Mouse (Mus musculus): Measurements from ENCODE around the gene Rhox2g. TPM values are rescaled to one million over a fixed set of nuclear protein-coding genes. Genes with fewer than 3 reads are reported as not detected.
"Not testable (repeated sequence)": the region's sequence is repeated elsewhere in the genome, so short reads cannot be mapped to it uniquely, and the experiment has no call there.

Rhox2g gene
- polyA plus RNA-seq (2012; ENCODE audit: insufficient read depth, low replicate concordance) = not detected in 2 replicates

GRCm38 (mm10) chrX:37643370-37643769 is at the start of gene Rhox2g:
Rhox2g (minus strand) TSS chrX:37643470.
- H3K36me3 ChIP-seq (replicated peaks; ENCODE audit: low read length); H3K4me3 ChIP-seq (replicated peaks); H3K4me1 ChIP-seq; H3K9me3 ChIP-seq; H3K27me3 ChIP-seq (replicated peaks): not testable (repeated sequence)

- TF ChIP-seq FLI1 (IDR thresholded peaks at IDR 0.05; ENCODE audit: low read length) (no peak), GATA1 (IDR thresholded peaks at IDR 0.05; ENCODE audit: borderline replicate concordance, low read length) (no peak)
- Histone ChIP-seq H3K4me3 (replicated peaks) (no peak overlapping the region), H3K27me3 (replicated peaks) (peaks cover 16% of the 10 kb centered on the region)
Measured at GRCm38 (mm10) chrX:37692261-37692660, 49.0 kb upstream of the Rhox2g start.

DNA sequence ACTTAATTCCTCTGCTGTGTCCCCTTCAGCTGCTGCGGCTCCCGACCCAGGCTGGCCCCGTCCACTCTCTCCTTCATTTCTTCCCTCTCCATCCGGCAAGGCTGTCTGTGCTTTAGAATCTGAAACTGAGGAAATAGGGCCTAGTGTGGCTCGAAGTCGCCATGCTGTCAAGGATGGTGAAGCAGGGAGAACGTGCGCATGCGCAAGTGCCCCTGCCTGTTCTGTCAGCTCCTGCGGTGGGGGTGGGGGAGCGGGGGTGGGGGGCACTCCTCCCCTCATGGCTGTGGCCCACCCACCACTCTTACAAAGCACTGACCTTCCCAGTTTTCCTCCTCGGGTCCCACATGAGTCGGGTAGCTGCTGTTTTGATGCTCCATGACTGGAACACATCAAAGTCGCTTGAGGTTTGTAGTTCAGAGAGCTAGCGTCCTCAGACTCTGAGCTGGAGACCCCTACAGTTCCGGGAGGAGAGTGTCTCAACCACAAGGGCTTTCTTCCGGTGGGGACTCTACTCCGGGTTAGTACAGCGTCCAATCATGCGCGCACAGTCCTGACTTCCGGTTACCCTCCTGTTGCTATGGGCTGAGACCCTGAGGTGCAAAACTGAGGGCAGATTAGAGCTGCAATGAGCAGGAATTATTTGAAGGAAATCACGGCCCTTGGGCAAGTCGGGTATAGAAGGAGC is 39.9 kb upstream of the Rhox2g start:
- peaks cover 36% of the 10 kb centered on the region for H3K9me3 ChIP-seq
- H3K36me3 ChIP-seq (replicated peaks; ENCODE audit: low read length) = no peaks in the 10 kb centered on the region
- H3K27me3 ChIP-seq (replicated peaks) = peaks cover 24% of the 10 kb centered on the region
- H3K4me1 ChIP-seq = no peaks in the 10 kb centered on the region
- no peak for TF ChIP-seq FLI1 (IDR thresholded peaks at IDR 0.05; ENCODE audit: low read length)
- no peak for TF ChIP-seq GATA1 (IDR thresholded peaks at IDR 0.05; ENCODE audit: borderline replicate concordance, low read length)
- no peak overlapping the region for H3K4me3 ChIP-seq (replicated peaks)

More at GRCm38 (mm10) chrX:37692261-37692660, 49.0 kb upstream of the Rhox2g start:
- Histone ChIP-seq H3K36me3 (replicated peaks; ENCODE audit: low read length) (no peaks in the 10 kb centered on the region), H3K9me3 (no peaks in the 10 kb centered on the region), H3K4me1 (no peaks in the 10 kb centered on the region)

- not testable (repeated sequence) for H3K4me3 ChIP-seq (replicated peaks); H3K9me3 ChIP-seq; H3K4me1 ChIP-seq; H3K27me3 ChIP-seq (replicated peaks); H3K36me3 ChIP-seq (replicated peaks; ENCODE audit: low read length)
Measured at GRCm38 (mm10) chrX:37673177-37673576, 29.9 kb upstream of the Rhox2g start, which contains the start of gene Rhox2h. Rhox2h (minus strand) TSS chrX:37673277.

DNA sequence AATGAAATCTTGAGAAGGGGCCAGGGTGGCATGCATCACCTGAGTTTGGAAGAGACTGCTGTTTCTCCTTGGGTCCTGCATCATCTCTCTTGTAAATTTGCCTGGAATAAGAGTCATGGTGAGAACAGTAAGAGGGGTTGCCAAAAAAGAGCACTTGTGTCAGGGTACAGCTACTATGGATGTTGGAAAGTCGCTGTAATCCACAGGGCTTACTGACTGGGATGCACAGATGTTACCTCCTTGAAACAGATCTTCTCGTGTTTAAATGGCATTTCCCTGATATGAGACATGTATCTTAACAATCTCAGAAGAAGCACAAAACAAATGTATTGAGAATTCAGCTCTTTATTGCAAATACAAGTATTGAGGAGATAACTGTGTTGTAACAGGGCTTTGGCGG is 25.4 kb upstream of the Rhox2g start, which contains the start of gene Rhox3h:
TSS of gene Rhox3h (minus strand) at position 101 of the 400 bp plus-strand sequence.
- not testable (repeated sequence) for H3K27me3 ChIP-seq (replicated peaks); H3K4me1 ChIP-seq; H3K9me3 ChIP-seq; H3K36me3 ChIP-seq (replicated peaks; ENCODE audit: low read length); H3K4me3 ChIP-seq (replicated peaks)

DNA sequence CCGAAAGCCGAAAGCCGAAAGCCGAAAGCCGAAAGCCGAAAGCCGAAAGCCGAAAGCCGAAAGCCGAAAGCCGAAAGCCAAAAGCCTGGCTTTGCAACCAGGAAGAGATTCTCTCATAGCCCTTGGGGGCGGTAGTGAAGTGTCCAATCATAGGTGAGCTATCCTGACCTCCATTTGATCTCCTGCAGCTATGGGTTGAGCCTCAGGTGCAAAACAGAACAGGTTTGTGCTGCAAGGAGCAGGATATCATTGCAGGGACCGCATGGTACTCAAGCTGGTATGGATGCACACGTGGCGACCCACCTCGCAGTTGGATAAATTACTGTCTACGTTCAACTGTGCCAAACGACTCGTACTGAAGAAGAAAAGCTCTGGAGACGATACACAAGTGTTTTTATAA is 8.0 kb upstream of the Rhox2g start, which contains the start of gene Rhox4g:
TSS of gene Rhox4g (minus strand) at position 101 of the 400 bp plus-strand sequence.
- H3K4me3 ChIP-seq (replicated peaks); H3K36me3 ChIP-seq (replicated peaks; ENCODE audit: low read length); H3K4me1 ChIP-seq; H3K9me3 ChIP-seq; H3K27me3 ChIP-seq (replicated peaks): not testable (repeated sequence)

DNA sequence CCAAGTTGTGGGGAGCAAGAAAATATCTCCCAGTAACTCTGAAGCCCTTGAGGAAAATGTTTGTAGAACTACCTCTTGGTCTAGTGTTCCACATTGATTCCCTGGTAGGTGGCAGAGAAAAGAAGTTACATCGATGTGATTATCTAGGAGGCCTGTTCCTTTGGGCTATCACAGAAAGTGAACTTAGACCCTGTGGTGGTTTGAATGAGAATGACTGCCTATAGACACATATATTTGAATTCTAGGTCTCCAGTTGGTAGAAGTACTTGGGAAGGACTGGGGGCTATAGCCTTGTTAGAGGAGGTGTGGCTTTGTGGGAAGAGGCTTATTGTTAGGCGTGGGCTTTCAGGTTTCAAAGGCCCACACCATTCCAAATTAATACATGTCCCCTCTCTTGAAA is 14.8 kb downstream of the Rhox2g start, which contains the start of gene Rhox3g:
TSS of gene Rhox3g (minus strand) at position 101 of the 400 bp plus-strand sequence.
- H3K9me3 ChIP-seq, H3K4me1 ChIP-seq: not testable (repeated sequence)

GRCm38 (mm10) chrX:37607604-37608003 is 35.7 kb downstream of the Rhox2g start, which contains the start of gene Rhox4f:
Rhox4f (minus strand) TSS chrX:37607704.
- not testable (repeated sequence) for H3K4me1 ChIP-seq; H3K36me3 ChIP-seq (replicated peaks; ENCODE audit: low read length); H3K27me3 ChIP-seq (replicated peaks); H3K4me3 ChIP-seq (replicated peaks); H3K9me3 ChIP-seq

More for the DNA sequence above, 14.8 kb downstream of the Rhox2g start, which contains the start of gene Rhox3g:
- H3K36me3 ChIP-seq (replicated peaks; ENCODE audit: low read length); H3K27me3 ChIP-seq (replicated peaks); H3K4me3 ChIP-seq (replicated peaks): not testable (repeated sequence)

Other genes starting within 250 kb of the Rhox2g start
- gene Rhox2b, start 231.4 kb downstream of the Rhox2g start, polyA plus RNA-seq (2012; ENCODE audit: insufficient read depth, low replicate concordance) = not detected in 2 replicates
- gene Rhox4b, start 211.0 kb downstream of the Rhox2g start, polyA plus RNA-seq (2012; ENCODE audit: insufficient read depth, low replicate concordance) = not detected in 2 replicates
- not detected in 2 replicates for gene Rhox2c, start 189.8 kb downstream of the Rhox2g start, polyA plus RNA-seq (2012; ENCODE audit: insufficient read depth, low replicate concordance)
- gene Rhox3c, start 184.9 kb downstream of the Rhox2g start, polyA plus RNA-seq (2012; ENCODE audit: insufficient read depth, low replicate concordance) = not detected in 2 replicates
- not detected in 2 replicates for gene Rhox4c, start 163.1 kb downstream of the Rhox2g start, polyA plus RNA-seq (2012; ENCODE audit: insufficient read depth, low replicate concordance)
- not detected in 2 replicates for gene Rhox2d, start 150.0 kb downstream of the Rhox2g start, polyA plus RNA-seq (2012; ENCODE audit: insufficient read depth, low replicate concordance)
- not detected in 2 replicates for gene Rhox4d, start 129.1 kb downstream of the Rhox2g start, polyA plus RNA-seq (2012; ENCODE audit: insufficient read depth, low replicate concordance)
- not detected in 2 replicates for gene Rhox2e, start 113.0 kb downstream of the Rhox2g start, polyA plus RNA-seq (2012; ENCODE audit: insufficient read depth, low replicate concordance)
- not detected in 2 replicates for gene Rhox3e, start 101.5 kb downstream of the Rhox2g start, polyA plus RNA-seq (2012; ENCODE audit: insufficient read depth, low replicate concordance)
- 0.09 TPM in 1 of 2 replicates, not detected in the other for gene Rhox4e, start 86.1 kb downstream of the Rhox2g start, polyA plus RNA-seq (2012; ENCODE audit: insufficient read depth, low replicate concordance)
- not detected in 2 replicates for gene Rhox2f, start 72.1 kb downstream of the Rhox2g start, polyA plus RNA-seq (2012; ENCODE audit: insufficient read depth, low replicate concordance)
- not detected in 2 replicates for gene Rhox3f, start 62.5 kb downstream of the Rhox2g start, polyA plus RNA-seq (2012; ENCODE audit: insufficient read depth, low replicate concordance)
- not detected in 2 replicates for gene Rhox4f, start 35.8 kb downstream of the Rhox2g start, polyA plus RNA-seq (2012; ENCODE audit: insufficient read depth, low replicate concordance)
- gene Rhox3g, start 14.9 kb downstream of the Rhox2g start, polyA plus RNA-seq (2012; ENCODE audit: insufficient read depth, low replicate concordance) = not detected in 2 replicates
- not detected in 2 replicates for gene Rhox4g, start 7.9 kb upstream of the Rhox2g start, polyA plus RNA-seq (2012; ENCODE audit: insufficient read depth, low replicate concordance)
- not detected in 2 replicates for gene Rhox3h, start 25.3 kb upstream of the Rhox2g start, polyA plus RNA-seq (2012; ENCODE audit: insufficient read depth, low replicate concordance)
- gene Rhox2h, start 29.8 kb upstream of the Rhox2g start, polyA plus RNA-seq (2012; ENCODE audit: insufficient read depth, low replicate concordance) = not detected in 2 replicates
- not detected in 2 replicates for gene Rhox5, start 161.4 kb upstream of the Rhox2g start, polyA plus RNA-seq (2012; ENCODE audit: insufficient read depth, low replicate concordance)
- gene Rhox6, start 183.4 kb upstream of the Rhox2g start, polyA plus RNA-seq (2012; ENCODE audit: insufficient read depth, low replicate concordance) = not detected in 2 replicates
- not detected in 2 replicates for gene Rhox7a, start 188.2 kb upstream of the Rhox2g start, polyA plus RNA-seq (2012; ENCODE audit: insufficient read depth, low replicate concordance)
- not detected in 2 replicates for gene Rhox8, start 235.5 kb upstream of the Rhox2g start, polyA plus RNA-seq (2012; ENCODE audit: insufficient read depth, low replicate concordance)